Mouse (Mus musculus) bone marrow macrophage, adult 2 months (primary cell): Measurements from ENCODE around the gene Iscu.

Experiments used
- CTCF ChIP-seq: IDR thresholded peaks from 2 replicates; pipeline ENCODE4 v1.5.1; 2012; ENCODE audit warnings: low read depth, mild to moderate bottlenecking, low read length, moderate library complexity
- POLR2A ChIP-seq: IDR thresholded peaks from 2 replicates; pipeline ENCODE4 v1.6.1; 2012; ENCODE audit warnings: mild to moderate bottlenecking, low read depth, low read length, borderline replicate concordance

DNA sequence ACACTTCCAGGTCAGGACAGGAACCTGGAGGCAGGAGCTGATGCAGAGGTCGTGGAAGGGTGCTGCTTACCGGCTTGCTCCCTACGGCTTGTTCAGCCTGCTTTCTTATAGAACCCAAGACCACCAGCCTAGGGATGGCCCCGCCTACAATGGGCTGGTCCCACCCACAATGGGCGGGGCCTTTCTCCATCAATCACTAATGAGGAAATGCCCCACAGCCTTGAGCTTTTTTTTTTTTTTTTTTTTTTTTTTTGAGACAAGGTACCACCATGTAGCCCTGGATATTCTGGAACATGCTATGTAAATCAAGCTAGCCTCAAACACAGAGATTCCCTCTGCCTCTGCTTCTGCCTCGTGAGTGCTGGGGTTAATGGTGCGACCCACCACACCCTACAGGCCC is 9.3 kb downstream of the Iscu start:
- TF ChIP-seq POLR2A, result no peak
- TF ChIP-seq CTCF, result no peak
